Mouse (Mus musculus): ENCODE measurements around the gene 3830406C13Rik. TPM values are rescaled to one million over a fixed set of nuclear protein-coding genes. Genes with fewer than 3 reads are reported as not detected.

The 3830406C13Rik gene
- polyA plus RNA-seq, 1 experiment = 0.63 TPM

- no peaks in the 10 kb centered on the region for H3K9me3 ChIP-seq (ENCODE audit: control insufficient read depth, low read length)
- H3K27me3 ChIP-seq (ENCODE audit: control insufficient read depth) = peaks cover 100% of the 10 kb centered on the region
- no peaks in the 10 kb centered on the region for H3K4me1 ChIP-seq (ENCODE audit: control insufficient read depth)
- no peak overlapping the region for H3K4me3 ChIP-seq (replicated peaks)
- H3K36me3 ChIP-seq (ENCODE audit: control insufficient read depth) = no peaks in the 10 kb centered on the region
- no peak for TF ChIP-seq TAL1 (IDR thresholded peaks at IDR 0.05; ENCODE audit: low read length)
- no peak for TF ChIP-seq GATA1 (IDR thresholded peaks at IDR 0.05; ENCODE audit: low read length)
Measured at GRCm38 (mm10) chr14:12341075-12341788, 57.3 kb downstream of the 3830406C13Rik start.

- H3K27me3 ChIP-seq (ENCODE audit: control insufficient read depth) = peaks cover 100% of the 10 kb centered on the region
- TF ChIP-seq GATA1 (IDR thresholded peaks at IDR 0.05; ENCODE audit: low read length) (no peak), TAL1 (IDR thresholded peaks at IDR 0.05; ENCODE audit: low read length) (no peak)
- H3K4me3 ChIP-seq (replicated peaks) = no peak overlapping the region
Measured at GRCm38 (mm10) chr14:12341789-12342457, 58.0 kb downstream of the 3830406C13Rik start.

GRCm38 (mm10) chr14:12342458-12343131, 58.6 kb downstream of the 3830406C13Rik start:
- Histone ChIP-seq H3K4me1 (ENCODE audit: control insufficient read depth) (no peaks in the 10 kb centered on the region), H3K27me3 (ENCODE audit: control insufficient read depth) (peaks cover 100% of the 10 kb centered on the region), H3K4me3 (replicated peaks) (no peak overlapping the region), H3K9me3 (ENCODE audit: control insufficient read depth, low read length) (no peaks in the 10 kb centered on the region), H3K36me3 (ENCODE audit: control insufficient read depth) (no peaks in the 10 kb centered on the region)
- TF ChIP-seq GATA1 (IDR thresholded peaks at IDR 0.05; ENCODE audit: low read length) (no peak), TAL1 (IDR thresholded peaks at IDR 0.05; ENCODE audit: low read length) (no peak)

More at GRCm38 (mm10) chr14:12341789-12342457, 58.0 kb downstream of the 3830406C13Rik start:
- no peaks in the 10 kb centered on the region for H3K4me1 ChIP-seq (ENCODE audit: control insufficient read depth)
- H3K9me3 ChIP-seq (ENCODE audit: control insufficient read depth, low read length) = no peaks in the 10 kb centered on the region
- no peaks in the 10 kb centered on the region for H3K36me3 ChIP-seq (ENCODE audit: control insufficient read depth)

GRCm38 (mm10) chr14:12343451-12343941, 59.5 kb downstream of the 3830406C13Rik start:
- Histone ChIP-seq H3K27me3 (ENCODE audit: control insufficient read depth) (peaks cover 100% of the 10 kb centered on the region), H3K9me3 (ENCODE audit: control insufficient read depth, low read length) (no peaks in the 10 kb centered on the region), H3K4me3 (replicated peaks) (no peak overlapping the region), H3K4me1 (ENCODE audit: control insufficient read depth) (no peaks in the 10 kb centered on the region), H3K36me3 (ENCODE audit: control insufficient read depth) (no peaks in the 10 kb centered on the region)
- TF ChIP-seq GATA1 (IDR thresholded peaks at IDR 0.05; ENCODE audit: low read length) (no peak), TAL1 (IDR thresholded peaks at IDR 0.05; ENCODE audit: low read length) (no peak)

GRCm38 (mm10) chr14:12344061-12344745, 60.2 kb downstream of the 3830406C13Rik start:
- Histone ChIP-seq H3K4me3 (replicated peaks) (no peak overlapping the region), H3K36me3 (ENCODE audit: control insufficient read depth) (no peaks in the 10 kb centered on the region), H3K27me3 (ENCODE audit: control insufficient read depth) (peaks cover 100% of the 10 kb centered on the region), H3K9me3 (ENCODE audit: control insufficient read depth, low read length) (no peaks in the 10 kb centered on the region), H3K4me1 (ENCODE audit: control insufficient read depth) (no peaks in the 10 kb centered on the region)
- TF ChIP-seq TAL1 (IDR thresholded peaks at IDR 0.05; ENCODE audit: low read length) (no peak), GATA1 (IDR thresholded peaks at IDR 0.05; ENCODE audit: low read length) (no peak)

GRCm38 (mm10) chr14:12344746-12345240, 60.8 kb downstream of the 3830406C13Rik start:
- TF ChIP-seq TAL1 (IDR thresholded peaks at IDR 0.05; ENCODE audit: low read length) = no peak
- no peak for TF ChIP-seq GATA1 (IDR thresholded peaks at IDR 0.05; ENCODE audit: low read length)
- H3K4me1 ChIP-seq (ENCODE audit: control insufficient read depth) = no peaks in the 10 kb centered on the region
- H3K27me3 ChIP-seq (ENCODE audit: control insufficient read depth) = peaks cover 100% of the 10 kb centered on the region
- no peak overlapping the region for H3K4me3 ChIP-seq (replicated peaks)
- H3K9me3 ChIP-seq (ENCODE audit: control insufficient read depth, low read length) = no peaks in the 10 kb centered on the region
- no peaks in the 10 kb centered on the region for H3K36me3 ChIP-seq (ENCODE audit: control insufficient read depth)

- H3K4me3 ChIP-seq (replicated peaks) = no peak overlapping the region
- peaks cover 100% of the 10 kb centered on the region for H3K27me3 ChIP-seq (ENCODE audit: control insufficient read depth)
- no peaks in the 10 kb centered on the region for H3K9me3 ChIP-seq (ENCODE audit: control insufficient read depth, low read length)
- no peaks in the 10 kb centered on the region for H3K4me1 ChIP-seq (ENCODE audit: control insufficient read depth)
- no peaks in the 10 kb centered on the region for H3K36me3 ChIP-seq (ENCODE audit: control insufficient read depth)
- TF ChIP-seq GATA1 (IDR thresholded peaks at IDR 0.05; ENCODE audit: low read length) = no peak
Measured at GRCm38 (mm10) chr14:12345241-12345921, 61.4 kb downstream of the 3830406C13Rik start.

Data from erythroblast, embryonic 14.5 days (primary cell).